Mouse (Mus musculus) hindbrain, embryonic 14.5 days (tissue): ENCODE data around the gene 1810009A15Rik. TPM values are rescaled to one million over a fixed set of nuclear protein-coding genes. Genes with fewer than 3 reads are reported as not detected.

Experiments used
- ATAC-seq: fragments of 200-750 bp; cut with Nextera tagmentation; 2 replicates; pipeline ENCODE4 v1.8.0; 2017; ENCODE audit warnings: moderate number of reproducible peaks, mild to moderate bottlenecking, moderate TSS enrichment, moderate library complexity; ENCODE audit not compliant: low FRiP score
- DNase-seq: peaks from one replicate; pipeline ENCODE4 v3.0.0-alpha.2; 2015; ENCODE audit warnings: low spot score
- H3K27ac ChIP-seq: fragments of 300-500 bp; sonication (generic); 2 replicates; pipeline ENCODE4 v1.5.1; 2014; ENCODE audit warnings: mild to moderate bottlenecking, moderate library complexity
- H3K27me3 ChIP-seq: fragments of 300-500 bp; sonication (generic); 2 replicates; pipeline ENCODE4 v1.6.1; 2014; ENCODE audit warnings: mild to moderate bottlenecking, low read length, mixed read lengths; ENCODE audit not compliant: control insufficient read depth, insufficient read depth
- H3K36me3 ChIP-seq: fragments of 300-500 bp; sonication (generic); replicated peaks from 2 replicates; pipeline ENCODE4 v1.6.1; 2014; ENCODE audit not compliant: control insufficient read depth, insufficient read depth
- H3K4me1 ChIP-seq: fragments of 300-500 bp; sonication (generic); replicated peaks from 2 replicates; pipeline ENCODE4 v1.6.1; 2014; ENCODE audit warnings: antibody characterized with exemption, low read length, mixed read lengths; ENCODE audit not compliant: control insufficient read depth, insufficient read depth
- H3K4me2 ChIP-seq: fragments of 300-500 bp; sonication (generic); replicated peaks from 2 replicates; pipeline ENCODE4 v1.6.1; 2014; ENCODE audit warnings: mild to moderate bottlenecking, moderate library complexity
- H3K4me3 ChIP-seq: fragments of 300-500 bp; sonication (generic); replicated peaks from 2 replicates; pipeline ENCODE4 v1.5.1; 2014; ENCODE audit warnings: mild to moderate bottlenecking, low read length
- H3K9ac ChIP-seq: fragments of 300-500 bp; sonication (generic); 2 replicates; pipeline ENCODE4 v1.6.1; 2014
- H3K9me3 ChIP-seq: fragments of 300-500 bp; sonication (generic); 2 replicates; pipeline ENCODE4 v1.6.1; 2016; ENCODE audit warnings: low read length; ENCODE audit not compliant: control insufficient read depth
- WGBS: fragments of 180-500 bp; shearing (Covaris S2); extraction: QIAGEN DNeasy Blood & Tissue Kit; methylation state at CpG from one replicate; pipeline ENCODE4 v1.1.7; 2014; 5-methylcytosine and 5-hydroxymethylcytosine counted together
- microRNA-seq: library from miRNA; unstranded; fragments of <30 nt; microRNA quantifications from one replicate; pipeline ENCODE4, GENCODE M21; 2016
- polyA plus RNA-seq: library from polyadenylated mRNA; unstranded; fragments of >200 nt; fragmentation: Nextera tagmentation; extraction: Ambion mirVana; gene quantifications from 2 replicates; pipeline ENCODE4 v1.2.1, GENCODE M21; 2014

The 1810009A15Rik gene
- polyA plus RNA-seq, 1 experiment from 2014 or later = 49.2 TPM

DNA sequence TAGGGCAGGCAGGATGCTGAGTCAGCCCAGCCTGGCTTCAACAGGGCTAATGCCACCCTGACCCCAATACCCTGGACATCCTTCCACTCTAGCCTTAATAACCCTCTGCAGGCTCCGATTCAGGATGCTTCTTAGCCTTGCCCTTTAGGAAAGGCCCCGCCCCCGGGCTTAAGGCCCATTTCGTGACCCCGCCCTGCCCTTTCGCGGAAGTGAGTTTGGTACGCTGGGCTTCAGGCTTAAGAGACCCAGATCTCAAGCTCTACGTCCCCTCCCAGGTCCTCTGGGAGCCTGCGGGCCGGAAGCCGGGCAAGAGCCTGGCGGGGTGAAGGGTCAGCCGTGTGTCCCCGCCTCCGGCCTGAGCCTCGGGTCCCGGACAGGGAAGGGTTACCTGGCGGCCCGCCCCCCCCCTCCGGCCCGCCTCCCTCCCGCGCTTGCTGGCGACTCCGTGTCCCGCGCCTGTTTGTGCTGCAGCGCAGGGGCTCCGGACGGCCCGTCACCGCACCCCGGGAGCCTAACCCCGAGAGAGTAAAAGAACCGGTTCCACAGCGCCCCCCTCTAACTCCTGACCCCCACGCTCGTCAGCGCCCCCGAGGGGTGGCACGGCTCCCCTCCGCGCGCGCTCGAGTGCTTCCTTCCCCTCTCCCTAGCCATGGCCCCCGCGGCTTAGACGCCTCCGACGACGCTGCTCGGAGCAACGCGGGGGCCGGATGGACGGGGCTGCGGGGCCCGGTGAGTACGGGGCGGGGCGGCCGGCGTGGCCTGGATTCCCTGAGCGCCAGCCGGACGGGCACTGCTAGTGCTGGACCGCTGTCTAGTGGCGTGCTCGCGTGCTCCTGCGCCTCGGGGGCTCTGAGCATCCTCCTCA is 40.8 kb downstream of the 1810009A15Rik start, which contains the start of the genes Rom1 and Eml3:
Gene Rom1 (minus strand): TSS at position 133 of the 865 bp plus-strand sequence.
Gene Eml3 (plus strand): TSS at position 329 of the 865 bp plus-strand sequence.
- WGBS = 1% methylated on average over 63 of the region's 74 CpGs
- ATAC-seq = peak; percentile 64
- Histone ChIP-seq H3K4me2 (peak within 1 kb of the TSS; percentile 73), H3K27me3 (no peaks in the 10 kb centered on the region), H3K9me3 (no peaks in the 10 kb centered on the region), H3K36me3 (peaks cover 25% of the 10 kb centered on the region), H3K4me1 (0 out of 2 replicates have a peak, but pooled peaks cover 11% of the 10 kb centered on the region), H3K27ac (0 out of 2 replicates have a peak within 1 kb of the TSS, but pooled peaks have one; percentile 5), H3K4me3 (peak within 1 kb of the TSS; percentile 50), H3K9ac (peak within 1 kb of the TSS; percentile 69)
- DNase-seq = peak; percentile 35

DNA sequence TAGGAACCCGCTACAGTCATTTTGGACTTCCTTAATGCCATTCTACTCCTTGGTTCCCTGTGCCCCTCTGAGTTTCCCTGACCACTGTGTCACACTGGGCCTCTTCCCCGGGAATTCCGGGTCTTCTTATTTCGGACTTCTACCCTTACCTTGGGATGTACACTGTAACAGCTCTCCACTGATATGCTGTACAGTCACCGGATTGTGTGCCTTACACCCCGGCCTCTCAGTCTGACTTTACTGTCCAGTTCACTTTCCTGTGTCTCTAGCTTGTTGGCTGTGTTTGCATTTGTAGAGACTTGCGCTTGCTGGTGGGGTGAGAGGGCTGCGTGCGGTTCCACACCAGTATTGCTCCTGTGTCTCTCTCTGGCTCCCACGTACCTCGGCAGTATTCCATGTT is 41.5 kb downstream of the 1810009A15Rik start:
- peak overlapping the region; percentile 73 for H3K4me2 ChIP-seq
- DNase-seq (no peak), ATAC-seq (no peak)
- peak overlapping the region; percentile 50 for H3K4me3 ChIP-seq
- 17% methylated on average over 11 of the region's 11 CpGs for WGBS
- H3K9ac ChIP-seq = peak overlapping the region; percentile 69
- H3K9me3 ChIP-seq = no peaks in the 10 kb centered on the region
- H3K27me3 ChIP-seq = no peaks in the 10 kb centered on the region
- 0 out of 2 replicates have a peak, but pooled peaks cover 11% of the 10 kb centered on the region for H3K4me1 ChIP-seq
- H3K36me3 ChIP-seq = peaks cover 25% of the 10 kb centered on the region
- H3K27ac ChIP-seq = no peak overlapping the region

DNA sequence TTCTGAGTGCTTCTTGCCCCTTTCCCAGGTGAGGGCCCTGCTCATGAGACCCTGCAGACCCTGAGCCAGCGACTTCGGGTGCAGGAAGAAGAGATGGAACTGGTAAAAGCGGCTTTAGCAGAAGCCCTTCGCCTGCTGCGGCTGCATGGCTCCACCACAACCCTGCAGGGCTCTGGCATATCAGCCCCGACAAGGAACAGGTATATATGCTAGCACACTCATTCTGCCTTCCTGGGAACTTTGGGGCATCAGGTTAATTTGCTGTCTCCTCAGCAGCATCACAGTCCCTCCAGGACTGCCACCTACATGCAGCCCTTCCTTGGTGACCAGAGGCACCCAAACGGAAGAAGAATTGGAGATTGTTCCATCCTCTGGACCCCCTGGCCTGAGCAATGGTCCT is 42.1 kb downstream of the 1810009A15Rik start:
- Histone ChIP-seq H3K4me2 (no peak overlapping the region), H3K36me3 (peaks cover 19% of the 10 kb centered on the region), H3K4me1 (0 out of 2 replicates have a peak, but pooled peaks cover 11% of the 10 kb centered on the region), H3K27me3 (no peaks in the 10 kb centered on the region), H3K9ac (0 out of 2 replicates have a peak overlapping the region, but pooled peaks have one; percentile 69), H3K9me3 (no peaks in the 10 kb centered on the region), H3K27ac (no peak overlapping the region), H3K4me3 (no peak overlapping the region)
- 79% methylated on average over 7 of the region's 7 CpGs for WGBS
- ATAC-seq = no peak
- DNase-seq = no peak

DNA sequence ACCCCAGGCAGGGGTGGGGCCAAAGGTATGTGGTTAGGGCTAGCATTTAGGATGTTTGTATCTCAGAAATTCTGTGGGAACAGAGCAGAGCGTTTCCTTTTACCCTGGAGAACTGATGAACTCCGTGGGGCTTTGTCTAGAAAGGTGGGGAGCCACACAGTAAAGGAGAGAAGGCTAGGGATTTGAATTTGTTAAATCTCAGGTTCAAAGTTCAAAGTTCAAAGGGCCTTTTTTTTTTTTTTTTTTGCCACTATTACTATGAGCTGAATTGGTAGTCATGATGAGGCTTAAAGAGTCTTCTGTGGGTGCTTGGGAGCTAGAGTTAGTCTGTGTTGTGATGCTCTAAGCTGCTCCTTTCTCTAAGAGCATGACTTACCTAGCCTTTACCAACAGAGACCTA is 48.1 kb downstream of the 1810009A15Rik start:
- Histone ChIP-seq H3K27ac (no peak overlapping the region), H3K4me1 (peaks cover 6% of the 10 kb centered on the region), H3K27me3 (no peaks in the 10 kb centered on the region), H3K4me3 (no peak overlapping the region), H3K9me3 (no peaks in the 10 kb centered on the region), H3K4me2 (no peak overlapping the region), H3K9ac (no peak overlapping the region), H3K36me3 (0 out of 2 replicates have a peak, but pooled peaks cover 18% of the 10 kb centered on the region)
- no peak for DNase-seq
- 92% methylated on average over 2 of the region's 2 CpGs for WGBS
- no peak for ATAC-seq

Small RNA genes lying within 50 kb of the gene (microRNA-seq; reads per million reads assigned to microRNA genes)
- gene Mir5136 = not detected

Other genes starting within 250 kb of the 1810009A15Rik start
- 0.30 and 0.35 TPM in 2 replicates for gene Chrm1, start 225.1 kb upstream of the 1810009A15Rik start, polyA plus RNA-seq
- 161 and 174 TPM in 2 replicates for gene Slc3a2, start 165.5 kb upstream of the 1810009A15Rik start, polyA plus RNA-seq
- gene Wdr74, start 153.0 kb upstream of the 1810009A15Rik start, polyA plus RNA-seq = 80.7 and 80.8 TPM in 2 replicates
- 0.84 and 0.90 TPM in 2 replicates for gene 1700092M07Rik, start 148.1 kb upstream of the 1810009A15Rik start, polyA plus RNA-seq
- gene Stx5a, start 147.4 kb upstream of the 1810009A15Rik start, polyA plus RNA-seq = 102 and 103 TPM in 2 replicates
- gene Nxf1, start 131.8 kb upstream of the 1810009A15Rik start, polyA plus RNA-seq = 120 and 125 TPM in 2 replicates
- 209 and 273 TPM in 2 replicates for gene Tmem223, start 117.9 kb upstream of the 1810009A15Rik start, polyA plus RNA-seq
- 29.3 and 37.5 TPM in 2 replicates for gene Tmem179b, start 114.4 kb upstream of the 1810009A15Rik start, polyA plus RNA-seq
- 18.7 TPM in 2 replicates for gene Taf6l, start 102.4 kb upstream of the 1810009A15Rik start, polyA plus RNA-seq
- gene Polr2g, start 90.3 kb upstream of the 1810009A15Rik start, polyA plus RNA-seq = 134 and 145 TPM in 2 replicates
- 6.8 and 7.1 TPM in 2 replicates for gene Zbtb3, start 86.3 kb upstream of the 1810009A15Rik start, polyA plus RNA-seq
- 46.9 and 56.1 TPM in 2 replicates for gene Ttc9c, start 69.5 kb upstream of the 1810009A15Rik start, polyA plus RNA-seq
- 8.0 and 8.4 TPM in 2 replicates for gene Hnrnpul2, start 68.8 kb upstream of the 1810009A15Rik start, polyA plus RNA-seq
- not detected in 2 replicates for gene AC129217.1, start 59.1 kb upstream of the 1810009A15Rik start, polyA plus RNA-seq
- gene Bscl2, start 51.4 kb upstream of the 1810009A15Rik start, polyA plus RNA-seq = 79.9 and 89.2 TPM in 2 replicates
- 508 and 520 TPM in 2 replicates for gene Gng3, start 49.7 kb upstream of the 1810009A15Rik start, polyA plus RNA-seq
- 0.82 and 1.1 TPM in 2 replicates for gene Lrrn4cl, start 38.1 kb upstream of the 1810009A15Rik start, polyA plus RNA-seq
- gene Ubxn1, start 17.4 kb upstream of the 1810009A15Rik start, polyA plus RNA-seq = 129 and 131 TPM in 2 replicates
- 49.1 and 60.6 TPM in 2 replicates for gene Uqcc3, start 7.9 kb upstream of the 1810009A15Rik start, polyA plus RNA-seq
- gene Lbhd1, start 5.1 kb upstream of the 1810009A15Rik start, polyA plus RNA-seq = 33.0 and 39.9 TPM in 2 replicates
- not detected in 2 replicates for gene Gm49403, start 4.9 kb upstream of the 1810009A15Rik start, polyA plus RNA-seq
- gene Gm49416, start 73 bp downstream of the 1810009A15Rik start, polyA plus RNA-seq = 2.5 TPM in 1 of 2 replicates, not detected in the other
- gene Ints5, start 4.2 kb downstream of the 1810009A15Rik start, polyA plus RNA-seq = 26.4 and 28.5 TPM in 2 replicates
- 76.8 and 84.1 TPM in 2 replicates for gene Ganab, start 9.2 kb downstream of the 1810009A15Rik start, polyA plus RNA-seq
- 81.6 and 83.9 TPM in 2 replicates for gene B3gat3, start 31.5 kb downstream of the 1810009A15Rik start, polyA plus RNA-seq
- gene Rom1, start 40.5 kb downstream of the 1810009A15Rik start, polyA plus RNA-seq = 1.4 and 1.6 TPM in 2 replicates
- gene Eml3, start 40.7 kb downstream of the 1810009A15Rik start, polyA plus RNA-seq = 5.8 and 6.1 TPM in 2 replicates
- 29.3 and 30.3 TPM in 2 replicates for gene Mta2, start 53.0 kb downstream of the 1810009A15Rik start, polyA plus RNA-seq
- gene Tut1, start 65.0 kb downstream of the 1810009A15Rik start, polyA plus RNA-seq = 20.0 and 23.0 TPM in 2 replicates
- 308 and 316 TPM in 2 replicates for gene Eef1g, start 78.2 kb downstream of the 1810009A15Rik start, polyA plus RNA-seq
- 4.5 and 4.9 TPM in 2 replicates for gene Ahnak, start 100.4 kb downstream of the 1810009A15Rik start, polyA plus RNA-seq
- not detected in 2 replicates for gene Scgb1a1, start 199.1 kb downstream of the 1810009A15Rik start, polyA plus RNA-seq
- 27.0 and 32.2 TPM in 2 replicates for gene Asrgl1, start 246.8 kb downstream of the 1810009A15Rik start, polyA plus RNA-seq